Mouse (Mus musculus) megakaryocyte-erythroid progenitor cell, adult 5-6 weeks (primary cell): ENCODE measurements around the gene Acot7. TPM values are rescaled to one million over a fixed set of nuclear protein-coding genes. Genes with fewer than 3 reads are reported as not detected.
"Not testable (repeated sequence)": the region's sequence is repeated elsewhere in the genome, so short reads cannot be mapped to it uniquely, and the experiment has no call there.

Experiments
- ATAC-seq: replicated peaks from 2 replicates; pipeline ENCODE4 v1.8.0; 2016; ENCODE audit warnings: mild to moderate bottlenecking, inconsistent platforms; ENCODE audit not compliant: severe bottlenecking, poor library complexity, low FRiP score, low TSS enrichment
- total RNA-seq, 2 experiments: library from RNA; stranded (forward) in 1 of 2; stranded (reverse) in 1 of 2; fragments of 200-1000, 215-1000 nt in 1 of 2; fragments of >200 nt in 1 of 2; fragmentation: Nextera tagmentation in 1 of 2; gene quantifications; 2 replicates each; pipeline ENCODE4 v1.2.3; 2014 to 2017

Gene Acot7
- total RNA-seq, 2 experiments from 2014 or later, result 38.1 to 42.9 TPM

DNA sequence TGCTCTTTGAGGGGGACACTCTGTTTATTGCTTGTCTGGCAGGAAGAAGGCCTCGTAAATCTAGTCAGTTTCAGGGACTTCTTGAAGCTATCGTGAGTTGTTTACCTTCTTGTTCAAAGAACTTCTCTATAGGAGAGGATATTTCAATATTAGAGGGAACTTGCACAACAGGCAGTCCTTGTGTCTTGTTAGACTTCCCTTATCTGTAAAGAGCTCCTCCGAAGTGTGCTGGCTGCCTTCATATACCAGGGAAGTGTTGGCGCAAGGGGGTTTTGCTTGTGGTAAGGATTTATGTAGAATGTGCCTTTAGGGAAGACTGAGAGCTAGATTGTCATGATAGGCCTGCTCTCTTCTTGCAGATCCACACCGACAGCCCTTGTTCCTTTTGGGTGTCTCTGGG, 46.2 kb downstream of the Acot7 start:
- ATAC-seq, result no peak

DNA sequence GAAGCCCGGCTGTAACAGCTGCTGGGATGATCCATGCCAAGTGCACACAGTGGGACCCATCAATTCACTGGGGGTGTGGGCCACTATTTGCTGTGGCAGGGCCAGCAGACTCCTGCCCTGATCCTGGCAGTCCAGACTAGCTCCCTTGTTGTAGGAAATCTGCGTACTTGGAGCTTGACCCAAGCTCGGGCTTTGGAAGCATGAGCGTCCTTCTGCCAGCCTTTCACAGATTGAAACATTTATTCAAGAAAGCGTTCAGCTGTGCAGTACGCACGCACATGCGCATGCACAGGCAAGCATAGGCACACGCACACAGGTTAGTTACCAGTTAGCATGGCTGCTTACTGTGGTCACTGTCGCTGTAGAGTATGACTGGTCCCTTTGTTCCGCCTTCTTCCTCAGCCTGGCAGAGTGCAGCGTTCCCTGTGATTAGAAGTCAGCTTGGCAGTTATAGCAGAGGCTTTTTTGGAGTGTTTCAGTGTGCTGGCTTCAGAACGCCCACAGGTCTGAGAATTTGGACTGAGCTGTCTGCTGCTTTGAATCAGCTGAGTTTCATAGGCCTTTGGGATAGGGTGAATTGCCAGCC, 49.1 kb downstream of the Acot7 start:
- ATAC-seq, result no peak

GRCm38 (mm10) chr4:152227749-152228527, 50.0 kb downstream of the Acot7 start:
- ATAC-seq, result no peak

DNA sequence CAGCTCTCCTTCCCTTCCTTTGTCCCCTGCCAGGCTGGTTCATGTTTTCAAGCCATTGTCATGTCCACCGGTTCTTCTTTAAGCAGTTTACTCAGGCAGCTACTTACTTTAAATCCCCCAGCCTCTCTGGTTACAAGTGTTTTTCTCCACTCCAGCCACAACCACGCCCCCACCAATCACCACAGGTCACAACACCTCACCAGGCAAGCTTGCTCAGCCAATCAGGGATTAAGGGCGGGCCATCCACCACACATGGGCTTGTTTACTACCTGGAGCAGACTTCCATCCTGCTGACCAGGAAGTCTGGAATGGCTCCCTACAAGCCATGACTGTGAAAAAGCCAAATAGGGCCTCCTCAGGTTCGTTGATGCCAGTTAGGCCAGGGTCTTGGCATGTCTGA, 52.4 kb downstream of the Acot7 start:
- not testable (repeated sequence) for ATAC-seq

GRCm38 (mm10) chr4:152231326-152231725, 53.4 kb downstream of the Acot7 start:
- ATAC-seq, result no peak

DNA sequence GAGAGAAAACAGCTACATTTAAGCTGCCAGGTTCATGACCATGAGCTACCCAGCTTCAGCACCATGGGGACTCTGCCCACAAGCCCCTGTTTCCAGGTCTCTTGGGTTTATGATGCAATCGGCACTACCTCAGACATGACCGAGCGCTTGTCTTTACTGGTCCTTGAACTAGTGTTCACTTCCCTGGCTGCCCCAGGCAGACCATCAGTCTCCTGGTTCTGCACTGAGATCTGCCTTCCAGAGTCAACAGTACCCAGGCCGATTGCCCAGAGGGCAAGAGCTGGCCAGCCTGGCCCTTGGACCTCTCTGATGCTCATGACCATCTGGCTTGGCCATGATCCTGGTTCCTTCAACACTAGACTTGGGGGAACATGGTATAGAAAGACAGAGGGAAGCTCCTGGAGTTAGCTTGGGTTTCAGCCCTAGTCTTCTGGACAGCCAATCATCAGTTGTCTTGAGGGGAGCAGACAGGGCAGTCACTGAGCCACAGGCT, 54.5 kb downstream of the Acot7 start:
- ATAC-seq, result no peak

GRCm38 (mm10) chr4:152239974-152240373, 62.0 kb downstream of the Acot7 start:
- no peak for ATAC-seq

DNA sequence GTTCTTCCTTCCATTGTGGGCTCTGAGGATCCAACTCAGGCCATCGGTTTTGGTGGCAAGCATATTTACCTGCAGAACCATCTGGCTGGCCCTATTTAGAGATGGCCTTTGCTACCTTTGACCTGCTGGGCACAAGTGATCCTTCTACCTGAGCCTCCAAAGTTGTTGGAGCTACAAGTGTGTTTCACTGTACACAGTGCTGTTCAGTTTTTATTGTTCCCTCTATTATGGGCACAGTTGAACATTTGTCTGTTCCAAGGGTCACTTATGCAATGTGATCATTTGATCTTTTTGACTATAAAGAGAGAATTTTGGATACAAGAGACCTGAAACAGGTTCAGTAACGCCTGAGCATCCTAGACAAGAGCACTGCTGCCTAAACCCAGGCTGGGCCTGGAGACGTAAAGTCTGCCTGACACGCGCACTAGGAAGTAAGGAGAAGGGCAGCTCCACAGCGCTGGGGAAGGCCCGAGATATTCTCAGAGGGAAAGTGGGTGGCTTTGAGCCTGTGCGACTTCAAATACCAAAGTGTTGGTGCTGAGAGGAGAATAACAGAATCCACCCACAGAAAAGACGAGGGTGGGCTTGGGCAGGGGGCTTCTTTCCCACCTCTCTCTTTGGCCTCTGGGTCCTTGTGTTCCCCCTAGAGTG, 65.4 kb downstream of the Acot7 start:
- no peak for ATAC-seq

DNA sequence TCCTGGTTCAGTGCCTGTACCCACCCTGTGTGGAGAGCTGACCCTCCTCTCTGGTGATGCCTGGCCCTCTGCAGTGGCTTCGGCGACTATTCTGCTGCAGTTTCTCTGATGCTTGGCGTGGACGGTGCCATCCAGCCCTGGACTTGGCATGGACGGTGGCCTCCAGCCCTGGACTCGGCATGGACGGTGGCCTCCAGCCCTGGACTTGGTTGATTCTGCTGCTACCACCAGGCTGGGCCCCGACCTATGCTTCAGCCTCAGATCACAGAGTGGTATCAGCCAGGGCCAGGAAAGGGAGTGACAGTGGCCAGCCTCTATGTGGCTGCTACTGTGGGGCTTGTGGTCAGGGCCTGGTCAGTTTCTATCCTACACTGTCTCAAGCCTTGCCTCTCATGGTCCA, 66.0 kb downstream of the Acot7 start:
- no peak for ATAC-seq

DNA sequence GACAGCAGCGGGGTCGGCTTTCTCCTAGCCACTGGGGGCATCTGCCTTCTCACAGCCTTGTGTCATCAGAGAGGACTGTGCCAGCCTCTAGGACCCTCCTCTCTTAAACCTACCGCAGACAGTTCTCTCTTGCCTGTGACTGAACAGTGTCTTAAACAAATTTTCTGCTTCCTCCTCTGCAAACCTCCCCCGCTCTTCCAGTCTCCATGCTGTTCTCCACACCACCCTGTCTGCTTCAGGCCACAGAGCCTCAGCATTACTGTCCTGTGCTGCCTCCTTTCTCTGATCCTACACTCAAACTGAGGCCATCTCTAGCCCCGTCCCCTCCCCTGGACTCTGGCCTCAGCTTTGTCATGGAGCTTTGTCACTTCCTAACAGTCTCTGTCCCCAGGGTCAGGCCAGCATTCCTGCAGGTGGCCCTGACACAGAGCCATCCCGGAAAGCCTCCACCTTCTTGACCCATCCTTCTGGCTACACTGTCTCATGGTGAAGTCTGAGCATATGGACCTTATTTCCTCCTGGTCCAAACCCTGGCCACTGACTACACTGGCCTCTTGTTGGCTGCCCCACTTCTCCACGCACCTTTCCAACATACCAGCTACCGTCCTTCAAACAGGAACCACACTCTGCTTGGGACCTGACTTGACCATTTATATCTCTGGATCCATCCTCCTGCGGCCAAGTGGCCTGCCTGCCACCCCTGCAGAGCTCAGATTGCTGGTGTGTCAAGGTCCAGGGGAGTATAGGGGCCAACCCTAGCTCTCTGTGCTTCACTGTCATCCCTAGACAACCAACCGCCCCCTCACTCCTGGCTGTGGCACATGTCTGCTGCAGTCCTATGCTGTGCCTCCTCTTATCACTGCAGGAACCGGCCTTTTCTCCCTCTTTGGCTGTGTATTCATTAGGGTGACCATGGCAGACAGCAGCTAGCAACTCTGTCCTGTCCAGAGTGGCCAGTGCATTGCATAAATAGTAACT, 66.9 kb downstream of the Acot7 start:
- ATAC-seq, result no peak

GRCm38 (mm10) chr4:152246011-152246410, 68.1 kb downstream of the Acot7 start:
- no peak for ATAC-seq

DNA sequence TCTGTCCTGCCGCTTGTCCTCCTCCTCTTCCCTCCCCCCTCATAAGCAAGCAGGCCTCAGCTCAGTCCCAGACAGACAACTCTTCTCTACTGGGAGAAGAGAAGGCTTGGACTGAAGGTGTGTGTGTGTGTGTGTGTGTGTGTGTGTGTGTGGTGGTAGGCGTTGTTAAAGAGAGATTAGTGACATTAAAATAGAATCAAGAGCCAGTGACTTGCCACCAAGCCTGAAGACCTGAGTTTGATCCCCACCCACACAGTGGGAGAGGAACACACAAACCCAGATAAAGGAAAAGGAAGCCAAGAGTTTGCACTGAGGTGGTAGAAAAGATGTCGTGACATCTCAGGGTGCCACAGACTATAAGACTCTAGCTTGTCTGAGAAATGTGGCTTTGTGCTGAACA, 69.3 kb downstream of the Acot7 start:
- no peak for ATAC-seq

- no peak for ATAC-seq
Observed at GRCm38 (mm10) chr4:152250615-152251014, 72.7 kb downstream of the Acot7 start.

- no peak for ATAC-seq
Observed at GRCm38 (mm10) chr4:152253183-152253759, 75.3 kb downstream of the Acot7 start.

- ATAC-seq, result peak; percentile 94
Observed at GRCm38 (mm10) chr4:152257070-152257469, 79.1 kb downstream of the Acot7 start.

- ATAC-seq, result no peak
Observed at GRCm38 (mm10) chr4:152260451-152260850, 82.5 kb downstream of the Acot7 start.

GRCm38 (mm10) chr4:152262187-152262586, 84.3 kb downstream of the Acot7 start:
- no peak for ATAC-seq

- ATAC-seq, result peak; percentile 68
Observed at GRCm38 (mm10) chr4:152263089-152263488, 85.2 kb downstream of the Acot7 start.

GRCm38 (mm10) chr4:152263512-152264176, 85.7 kb downstream of the Acot7 start:
- no peak for ATAC-seq
